Mouse (Mus musculus) spleen, postnatal 10 days (tissue): ENCODE measurements around the gene Atp13a2.

Experiments used
- DNase-seq, 2 experiments: peaks; one replicate each; pipeline ENCODE4 v3.0.0; 2021 to 2022; ENCODE audit warnings: low spot score in 2 of 2

Gene Atp13a2

GRCm38 (mm10) chr4:141041117-141041516 lies 54.4 kb downstream of the Atp13a2 start:
- peak in 1 of 2 experiments; percentile 48 for DNase-seq

GRCm38 (mm10) chr4:141044816-141045215 lies 58.1 kb downstream of the Atp13a2 start:
- DNase-seq: peak in 1 of 2 experiments; percentile 74

DNA sequence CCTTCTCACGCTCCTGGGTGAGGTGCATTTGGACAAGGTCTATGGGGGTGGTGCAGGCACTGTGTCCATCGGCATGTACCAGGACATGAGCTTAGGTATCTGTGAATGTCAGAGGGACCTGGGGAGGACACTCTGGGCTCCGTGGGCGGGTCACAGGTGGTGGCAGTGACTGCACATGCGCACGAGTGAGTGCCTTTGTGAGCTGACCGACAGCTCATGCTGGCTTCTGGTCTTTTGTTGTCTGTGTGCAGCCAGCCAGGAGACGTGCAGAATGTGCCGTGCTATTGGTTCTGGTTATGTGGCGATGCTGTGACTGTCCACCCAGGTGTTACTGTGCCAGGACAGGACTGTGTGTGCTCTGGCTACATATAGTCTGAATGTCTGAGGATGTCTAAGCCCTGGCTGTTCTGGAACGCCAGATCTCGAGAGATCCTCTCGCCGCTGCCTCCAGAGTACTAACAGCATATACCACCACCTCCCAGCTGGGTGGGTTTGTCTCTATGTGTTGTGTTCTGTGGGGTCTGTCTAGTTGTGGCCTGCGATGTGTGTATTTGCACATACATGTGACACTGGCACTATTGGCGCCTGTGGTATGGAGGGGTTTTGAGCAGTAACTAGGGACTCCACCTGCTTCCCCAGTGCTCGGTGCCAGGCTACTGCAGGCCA lies 62.3 kb downstream of the Atp13a2 start:
- no peak for DNase-seq

- no peak for DNase-seq
Measured at GRCm38 (mm10) chr4:141049476-141049835, 62.8 kb downstream of the Atp13a2 start.

- DNase-seq: no peak
Measured at GRCm38 (mm10) chr4:141052442-141052841, 65.8 kb downstream of the Atp13a2 start.

DNA sequence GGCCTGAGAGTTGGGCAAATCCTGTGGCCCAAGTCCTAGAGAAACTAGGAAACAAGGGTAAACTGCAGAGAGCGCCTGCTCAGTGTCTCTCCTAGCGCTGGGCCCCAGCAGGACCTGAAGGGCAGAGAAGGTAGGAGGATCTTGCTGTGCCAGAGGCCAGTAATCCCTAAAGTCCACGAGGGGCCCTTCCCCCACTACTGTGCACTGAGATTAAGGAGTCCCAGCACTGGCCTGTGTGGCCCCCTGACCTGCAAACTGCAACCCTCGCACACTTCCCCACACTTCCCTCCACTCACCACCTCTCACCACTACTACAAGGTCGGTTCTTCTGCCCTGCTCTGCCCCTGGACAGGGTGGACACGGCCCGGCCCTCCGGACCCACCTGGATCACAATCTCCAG lies 66.5 kb downstream of the Atp13a2 start:
- DNase-seq: no peak

DNA sequence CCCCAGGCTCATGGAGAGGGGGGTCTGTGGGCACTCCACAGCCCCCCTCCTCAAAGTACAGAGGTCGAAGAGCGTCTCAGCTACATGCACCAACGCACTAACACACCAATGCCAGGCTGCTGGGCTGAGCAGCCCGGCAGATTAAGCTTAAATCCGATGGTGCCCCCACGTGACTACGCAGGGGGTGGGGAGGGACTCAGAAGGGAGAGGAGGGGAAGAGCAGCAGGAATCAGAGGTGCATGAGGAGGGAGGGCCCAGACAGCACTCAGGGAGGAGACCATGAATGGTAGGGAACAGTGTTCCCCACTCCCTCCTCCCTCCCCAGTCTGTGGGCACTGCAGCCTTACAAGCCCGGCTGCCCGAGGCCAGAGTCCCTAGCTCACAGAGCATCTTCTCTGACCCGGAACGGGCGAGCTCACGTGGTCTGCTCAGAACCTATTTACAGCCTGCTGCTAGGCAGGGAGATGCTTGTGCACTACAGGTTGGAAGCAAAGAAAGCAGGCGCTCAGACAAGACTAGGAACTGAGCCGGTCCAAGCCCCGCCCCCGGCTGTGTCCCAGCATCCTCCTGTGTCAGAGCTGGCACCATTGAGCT lies 67.0 kb downstream of the Atp13a2 start:
- DNase-seq: no peak
